Mouse (Mus musculus): Measurements from ENCODE around the gene Esrrg. TPM values are rescaled to one million over a fixed set of nuclear protein-coding genes. Genes with fewer than 3 reads are reported as not detected.
A peak's percentile ranks its signal among the peaks of the same experiment; 100 is the strongest.

The Esrrg gene
- polyA plus RNA-seq, 1 experiment: 12.7 TPM

DNA sequence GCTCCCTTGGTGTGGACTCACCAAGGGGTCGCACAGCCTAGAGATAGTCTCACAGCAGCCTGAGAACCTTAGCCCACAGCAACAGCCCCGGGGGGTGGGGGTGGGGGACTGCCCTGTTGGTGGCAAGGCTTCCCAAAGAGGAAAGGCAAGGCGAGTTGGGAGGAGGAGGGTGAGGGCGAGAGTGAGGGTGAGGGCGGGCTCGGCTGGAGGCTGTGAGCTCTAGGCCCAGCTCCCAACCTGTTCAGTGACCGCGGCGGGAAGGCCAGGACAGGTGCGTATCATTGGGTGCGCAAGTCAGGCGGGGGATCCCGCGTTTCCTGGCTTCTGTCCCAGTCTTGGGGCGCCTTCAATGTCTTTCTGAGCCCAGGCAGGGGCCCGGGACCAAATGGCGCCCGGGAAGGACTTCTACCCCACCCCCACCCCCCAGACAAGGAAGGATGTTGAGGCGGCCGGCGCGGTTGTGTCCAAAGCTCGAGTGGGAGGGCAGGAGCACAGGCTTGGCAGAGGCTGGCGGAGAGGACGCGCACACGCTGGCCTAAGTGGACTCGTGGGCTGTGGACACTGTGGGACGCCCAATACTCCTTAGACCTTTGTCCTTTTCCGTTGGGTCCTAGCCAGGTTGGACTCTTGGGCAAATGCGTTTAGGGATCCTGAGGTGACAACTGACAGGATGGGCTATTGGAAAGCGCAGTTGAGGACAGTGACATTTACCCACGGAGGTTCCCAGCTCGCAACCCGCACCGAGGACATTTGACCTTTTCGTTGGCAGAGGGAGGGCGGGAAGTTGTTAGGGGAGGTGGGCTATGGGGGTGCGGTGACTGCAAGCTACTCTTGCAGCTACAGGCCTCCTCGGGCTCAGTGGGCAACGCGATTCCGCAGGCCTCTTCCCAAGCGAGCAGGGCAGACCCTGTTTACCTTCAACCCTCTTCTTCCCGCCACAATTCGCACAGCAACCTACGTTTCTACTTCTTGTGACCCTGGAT, 1.2 kb upstream of the Esrrg start:
- TF ChIP-seq POLR2A (IDR thresholded peaks at IDR 0.05; ENCODE audit: extremely low read depth, insufficient read depth, low read length): no peak
- TF ChIP-seq CTCF (IDR thresholded peaks at IDR 0.05; ENCODE audit: extremely low read depth, insufficient read depth, low read length): no peak

DNA sequence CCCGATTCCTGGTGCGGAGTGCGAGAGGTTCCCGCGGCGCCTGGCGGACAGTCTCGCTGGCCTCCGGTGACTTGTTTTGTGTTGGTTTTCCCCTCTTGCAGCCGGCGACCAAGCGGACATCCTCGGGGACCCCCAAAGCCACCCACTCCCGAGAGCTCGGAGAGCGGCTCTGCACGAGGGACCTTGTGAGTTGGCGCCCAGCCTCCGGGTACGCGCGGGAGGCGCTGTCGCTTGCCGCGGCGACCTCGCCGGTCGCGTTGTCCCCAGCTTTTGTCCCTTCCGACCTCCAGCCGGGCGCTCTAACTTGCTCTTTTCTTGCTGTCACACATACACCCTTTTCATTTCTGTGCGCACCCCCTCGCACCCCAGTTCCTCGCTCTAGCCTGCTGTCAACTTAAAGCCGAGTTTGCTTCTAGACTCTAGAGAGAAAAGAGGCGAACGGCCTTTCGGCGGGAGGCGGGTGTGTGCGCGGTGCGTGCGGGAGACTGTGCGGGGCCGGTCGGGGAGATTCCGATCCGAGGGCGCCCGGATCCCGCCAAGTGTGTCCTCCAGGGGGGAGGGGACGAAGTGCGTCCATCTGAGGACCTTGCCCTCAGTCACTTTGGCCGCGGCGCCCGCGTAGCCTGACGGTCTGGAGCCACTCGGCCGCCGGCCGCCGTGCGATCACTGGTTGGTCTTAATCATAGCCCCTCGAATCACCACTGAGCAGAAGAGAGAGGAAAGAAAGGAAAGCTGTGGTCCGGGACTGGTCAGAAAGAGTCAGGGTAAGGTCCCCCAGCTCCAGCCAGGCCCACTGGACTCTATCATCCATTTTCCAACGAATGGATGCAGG, 646 bp downstream of the Esrrg start:
- Histone ChIP-seq H3K4me3 (ENCODE audit: insufficient read depth, low read length) (peak overlapping the region; percentile 55), H3K27ac (ENCODE audit: insufficient read depth, low read length) (no peak overlapping the region), H3K4me1 (ENCODE audit: control insufficient read depth, insufficient read depth, low read length) (0 out of 2 replicates have a peak, but pooled peaks cover 2% of the 10 kb centered on the region)
- TF ChIP-seq CTCF (IDR thresholded peaks at IDR 0.05; ENCODE audit: extremely low read depth, insufficient read depth, low read length) (no peak), POLR2A (IDR thresholded peaks at IDR 0.05; ENCODE audit: extremely low read depth, insufficient read depth, low read length) (no peak)

More for the DNA sequence above, 1.2 kb upstream of the Esrrg start:
- Histone ChIP-seq H3K4me3 (ENCODE audit: insufficient read depth, low read length) (no peak overlapping the region), H3K27ac (ENCODE audit: insufficient read depth, low read length) (no peak overlapping the region), H3K4me1 (ENCODE audit: control insufficient read depth, insufficient read depth, low read length) (0 out of 2 replicates have a peak, but pooled peaks cover 2% of the 10 kb centered on the region)

- no peak for TF ChIP-seq POLR2A (IDR thresholded peaks at IDR 0.05; ENCODE audit: extremely low read depth, insufficient read depth, low read length)
- no peak for TF ChIP-seq CTCF (IDR thresholded peaks at IDR 0.05; ENCODE audit: extremely low read depth, insufficient read depth, low read length)
- Histone ChIP-seq H3K27ac (ENCODE audit: insufficient read depth, low read length) (no peak overlapping the region), H3K4me3 (ENCODE audit: insufficient read depth, low read length) (peak overlapping the region; percentile 55; the same call in 1 of the 2 replicates), H3K4me1 (ENCODE audit: control insufficient read depth, insufficient read depth, low read length) (0 out of 2 replicates have a peak, but pooled peaks cover 2% of the 10 kb centered on the region)
Observed at GRCm38 (mm10) chr1:187609853-187610230, 1.3 kb downstream of the Esrrg start.

GRCm38 (mm10) chr1:187610336-187610948, 1.9 kb downstream of the Esrrg start:
- Histone ChIP-seq H3K4me3 (ENCODE audit: insufficient read depth, low read length) (no peak overlapping the region), H3K27ac (ENCODE audit: insufficient read depth, low read length) (no peak overlapping the region), H3K4me1 (ENCODE audit: control insufficient read depth, insufficient read depth, low read length) (0 out of 2 replicates have a peak, but pooled peaks cover 2% of the 10 kb centered on the region)
- TF ChIP-seq POLR2A (IDR thresholded peaks at IDR 0.05; ENCODE audit: extremely low read depth, insufficient read depth, low read length) (no peak), CTCF (IDR thresholded peaks at IDR 0.05; ENCODE audit: extremely low read depth, insufficient read depth, low read length) (no peak)

GRCm38 (mm10) chr1:187611925-187612324, 3.3 kb downstream of the Esrrg start:
- Histone ChIP-seq H3K4me1 (ENCODE audit: control insufficient read depth, insufficient read depth, low read length) (no peaks in the 10 kb centered on the region), H3K4me3 (ENCODE audit: insufficient read depth, low read length) (no peak overlapping the region), H3K27ac (ENCODE audit: insufficient read depth, low read length) (no peak overlapping the region)
- TF ChIP-seq POLR2A (IDR thresholded peaks at IDR 0.05; ENCODE audit: extremely low read depth, insufficient read depth, low read length) (no peak), CTCF (IDR thresholded peaks at IDR 0.05; ENCODE audit: extremely low read depth, insufficient read depth, low read length) (no peak)

DNA sequence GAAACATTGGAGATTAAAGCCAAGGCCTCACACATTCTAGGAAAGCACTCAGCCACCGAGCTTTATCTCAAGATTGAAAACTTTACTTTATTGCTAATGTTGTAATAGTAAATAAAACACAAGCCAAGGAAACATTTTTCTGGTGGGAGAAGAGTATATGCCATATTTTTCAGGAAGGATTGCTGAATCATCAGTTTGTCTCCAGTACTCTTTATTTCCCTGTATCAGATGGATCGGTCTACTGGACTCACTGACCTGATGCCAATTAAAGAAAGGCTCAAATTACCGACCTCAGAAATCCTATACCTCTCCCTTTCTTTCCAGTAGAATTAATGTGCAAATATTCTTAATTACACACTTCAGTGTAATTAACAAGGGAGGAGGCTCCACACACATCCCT, 4.7 kb downstream of the Esrrg start:
- no peak overlapping the region for H3K4me3 ChIP-seq (ENCODE audit: insufficient read depth, low read length)
- H3K4me1 ChIP-seq (ENCODE audit: control insufficient read depth, insufficient read depth, low read length): no peaks in the 10 kb centered on the region
- TF ChIP-seq POLR2A (IDR thresholded peaks at IDR 0.05; ENCODE audit: extremely low read depth, insufficient read depth, low read length) (no peak), CTCF (IDR thresholded peaks at IDR 0.05; ENCODE audit: extremely low read depth, insufficient read depth, low read length) (no peak)
- H3K27ac ChIP-seq (ENCODE audit: insufficient read depth, low read length): no peak overlapping the region

- H3K27ac ChIP-seq (ENCODE audit: insufficient read depth, low read length): no peak overlapping the region
- no peaks in the 10 kb centered on the region for H3K4me1 ChIP-seq (ENCODE audit: control insufficient read depth, insufficient read depth, low read length)
- no peak for TF ChIP-seq CTCF (IDR thresholded peaks at IDR 0.05; ENCODE audit: extremely low read depth, insufficient read depth, low read length)
- no peak for TF ChIP-seq POLR2A (IDR thresholded peaks at IDR 0.05; ENCODE audit: extremely low read depth, insufficient read depth, low read length)
- H3K4me3 ChIP-seq (ENCODE audit: insufficient read depth, low read length): no peak overlapping the region
Observed at GRCm38 (mm10) chr1:187623981-187624380, 15.4 kb downstream of the Esrrg start.

- Histone ChIP-seq H3K27ac (ENCODE audit: insufficient read depth, low read length) (no peak overlapping the region), H3K4me1 (ENCODE audit: control insufficient read depth, insufficient read depth, low read length) (no peaks in the 10 kb centered on the region), H3K4me3 (ENCODE audit: insufficient read depth, low read length) (no peak overlapping the region)
- no peak for TF ChIP-seq POLR2A (IDR thresholded peaks at IDR 0.05; ENCODE audit: extremely low read depth, insufficient read depth, low read length)
- no peak for TF ChIP-seq CTCF (IDR thresholded peaks at IDR 0.05; ENCODE audit: extremely low read depth, insufficient read depth, low read length)
Observed at GRCm38 (mm10) chr1:187630361-187630760, 21.8 kb downstream of the Esrrg start.

DNA sequence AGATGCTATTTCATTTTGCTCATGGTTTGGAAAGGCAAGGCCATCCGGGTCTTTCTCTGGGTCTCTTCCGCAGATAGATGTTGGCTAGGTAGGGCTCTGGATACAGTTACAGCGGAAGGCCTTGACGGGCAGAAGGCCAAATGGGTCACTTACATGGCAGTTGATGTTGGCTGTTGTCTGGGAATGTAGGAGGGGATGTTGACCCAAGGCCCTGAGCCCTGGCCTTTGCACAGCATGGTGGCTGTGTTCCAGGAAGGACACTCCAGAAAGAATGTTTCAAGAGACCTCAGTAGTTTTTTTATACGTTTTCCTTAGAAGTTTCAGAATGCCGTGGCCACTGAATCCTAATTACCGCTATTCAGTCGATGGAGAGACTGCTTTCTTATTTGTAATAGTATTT, 22.9 kb downstream of the Esrrg start:
- TF ChIP-seq CTCF (IDR thresholded peaks at IDR 0.05; ENCODE audit: extremely low read depth, insufficient read depth, low read length) (no peak), POLR2A (IDR thresholded peaks at IDR 0.05; ENCODE audit: extremely low read depth, insufficient read depth, low read length) (no peak)
- Histone ChIP-seq H3K27ac (ENCODE audit: insufficient read depth, low read length) (no peak overlapping the region), H3K4me3 (ENCODE audit: insufficient read depth, low read length) (no peak overlapping the region), H3K4me1 (ENCODE audit: control insufficient read depth, insufficient read depth, low read length) (no peaks in the 10 kb centered on the region)
